Mouse (Mus musculus) stomach, postnatal 0 days (tissue): ENCODE measurements around the gene Kirrel3.

Experiments
- CTCF ChIP-seq: IDR thresholded peaks from 2 replicates; pipeline ENCODE4 v1.5.1; 2016; ENCODE audit warnings: antibody characterized with exemption, low read depth, mild to moderate bottlenecking, moderate library complexity
- EP300 ChIP-seq: optimal IDR thresholded peaks from 2 replicates; pipeline ENCODE3; 2016; ENCODE audit warnings: antibody characterized with exemption

- TF ChIP-seq CTCF, result no peak
- no peak for TF ChIP-seq EP300
These were observed 264.2 kb downstream of the Kirrel3 start for GRCm38 (mm10) chr9:34749877-34750276.
